Mouse (Mus musculus) myocyte (in vitro differentiated cells): ENCODE results near the gene Luzp1. TPM values are rescaled to one million over a fixed set of nuclear protein-coding genes. Genes with fewer than 3 reads are reported as not detected.

ENCODE experiments used
- H3K27me3 ChIP-seq: one replicate; pipeline ENCODE4 v1.6.1; 2011; ENCODE audit not compliant: control insufficient read depth, insufficient read depth, insufficient read length
- H3K36me3 ChIP-seq: one replicate; pipeline ENCODE4 v1.6.1; 2011; ENCODE audit not compliant: control insufficient read depth, insufficient read depth
- H3K4me2 ChIP-seq: one replicate; pipeline ENCODE4 v1.6.1; 2011; ENCODE audit warnings: low read depth, control low read depth
- H3K4me3 ChIP-seq: one replicate; pipeline ENCODE4 v1.5.1; 2011; ENCODE audit warnings: mild to moderate bottlenecking, control low read depth, moderate library complexity
- H3K79me2 ChIP-seq: one replicate; pipeline ENCODE4 v1.6.1; 2011; ENCODE audit not compliant: control insufficient read depth, insufficient read depth
- H3ac ChIP-seq: one replicate; pipeline ENCODE4 v1.6.1; 2011; ENCODE audit not compliant: control insufficient read depth, insufficient read length
- CEBPB ChIP-seq: IDR thresholded peaks from 2 replicates; pipeline ENCODE4 v1.6.1; 2011; ENCODE audit warnings: mild to moderate bottlenecking, moderate library complexity; ENCODE audit not compliant: poor library complexity, insufficient read depth, severe bottlenecking
- E2F4 ChIP-seq: IDR thresholded peaks from one replicate; pipeline ENCODE4 v1.6.1; 2011; ENCODE audit warnings: mild to moderate bottlenecking, control low read depth, moderate library complexity; ENCODE audit not compliant: insufficient read depth
- MAX ChIP-seq: IDR thresholded peaks from one replicate; pipeline ENCODE4 v1.6.1; 2011; ENCODE audit warnings: low read depth, mild to moderate bottlenecking, control low read depth
- MYOD1 ChIP-seq, 3 experiments: IDR thresholded peaks; one replicate each; pipeline ENCODE4 v1.6.1; 2011; ENCODE audit warnings: control low read depth in 2 of 3, low read depth in 2 of 3, mild to moderate bottlenecking in 2 of 3, moderate library complexity in 1 of 3; ENCODE audit not compliant: insufficient read length in 2 of 3, control insufficient read depth in 1 of 3
- MYOG ChIP-seq, 3 experiments: IDR thresholded peaks; one replicate each; pipeline ENCODE4 v1.6.1; 2011; ENCODE audit warnings: control low read depth in 2 of 3, low read depth in 2 of 3, mild to moderate bottlenecking in 2 of 3; ENCODE audit not compliant: insufficient read length in 2 of 3, control insufficient read depth in 1 of 3, insufficient read depth in 1 of 3
- POLR2A ChIP-seq: IDR thresholded peaks from one replicate; pipeline ENCODE4 v1.6.1; 2011; ENCODE audit warnings: low read depth, mild to moderate bottlenecking, control low read depth, moderate library complexity; ENCODE audit not compliant: insufficient read length
- POLR2AphosphoS2 ChIP-seq: IDR thresholded peaks from one replicate; pipeline ENCODE4 v1.6.1; 2011; ENCODE audit warnings: low read depth, control low read depth; ENCODE audit not compliant: insufficient read length
- REST ChIP-seq: IDR thresholded peaks from one replicate; pipeline ENCODE4 v1.6.1; 2011; ENCODE audit warnings: mild to moderate bottlenecking, control low read depth, moderate library complexity; ENCODE audit not compliant: insufficient read depth, insufficient read length
- SRF ChIP-seq: IDR thresholded peaks from one replicate; pipeline ENCODE4 v1.6.1; 2011; ENCODE audit warnings: low read depth; ENCODE audit not compliant: control insufficient read depth, insufficient read length
- TCF12 ChIP-seq: IDR thresholded peaks from one replicate; pipeline ENCODE4 v1.6.1; 2011; ENCODE audit warnings: mild to moderate bottlenecking, control low read depth; ENCODE audit not compliant: poor library complexity, insufficient read depth, severe bottlenecking
- TCF3 ChIP-seq: IDR thresholded peaks from one replicate; pipeline ENCODE4 v1.6.1; 2011; ENCODE audit warnings: low read depth, control low read depth; ENCODE audit not compliant: insufficient read length
- USF1 ChIP-seq: IDR thresholded peaks from one replicate; pipeline ENCODE4 v1.6.1; 2011; ENCODE audit warnings: low read depth, mild to moderate bottlenecking, control low read depth, moderate library complexity
- polyA plus RNA-seq: library from polyadenylated mRNA; unstranded; fragments of >200 nt; fragmentation: generic; extraction: Trizol; gene quantifications from one replicate; pipeline ENCODE4 v1.2.1, GENCODE M21; 2012; ENCODE audit warnings: missing spikeins

Gene Luzp1
- polyA plus RNA-seq, 1 experiment: 12.5 TPM

DNA sequence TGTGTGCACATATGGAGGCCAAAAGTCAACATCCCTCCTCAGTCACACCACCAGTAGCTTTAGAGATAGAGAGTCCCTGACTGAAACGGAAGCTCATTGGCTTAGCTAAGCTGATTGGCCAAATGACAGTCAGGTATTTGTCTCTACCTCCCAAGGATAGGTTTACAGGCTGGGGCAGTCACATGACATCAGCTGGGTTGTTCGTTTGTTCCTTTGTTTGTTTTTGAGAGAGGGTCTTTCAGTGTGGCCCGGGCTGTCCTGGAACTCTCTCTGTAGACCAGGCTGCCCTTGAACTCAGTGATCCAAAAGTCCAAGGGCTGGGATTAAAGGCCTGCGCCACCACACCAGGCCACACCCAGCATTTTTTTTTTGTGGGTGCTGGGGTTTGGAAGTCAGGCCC is 8.4 kb upstream of the Luzp1 start:
- no peaks in the 10 kb centered on the region for H3K79me2 ChIP-seq
- H3K4me2 ChIP-seq: no peak overlapping the region
- H3K36me3 ChIP-seq: no peaks in the 10 kb centered on the region
- no peak for TF ChIP-seq POLR2AphosphoS2
- no peak for TF ChIP-seq TCF3
- no peak for TF ChIP-seq E2F4
- no peak for TF ChIP-seq MYOG (IDR thresholded peaks at IDR 0.05; ENCODE audit: control insufficient read depth in 1 of 3, insufficient read depth in 1 of 3, insufficient read length in 2 of 3, low read depth in 2 of 3)
- TF ChIP-seq TCF12: no peak
- TF ChIP-seq SRF: no peak
- TF ChIP-seq POLR2A: no peak
- no peak for TF ChIP-seq MYOD1 (IDR thresholded peaks at IDR 0.05; ENCODE audit: control insufficient read depth in 1 of 3, insufficient read length in 2 of 3, low read depth in 2 of 3)
- H3K27me3 ChIP-seq: no peaks in the 10 kb centered on the region
- H3ac ChIP-seq: no peak overlapping the region
- peak overlapping the region; percentile 35 for H3K4me3 ChIP-seq

DNA sequence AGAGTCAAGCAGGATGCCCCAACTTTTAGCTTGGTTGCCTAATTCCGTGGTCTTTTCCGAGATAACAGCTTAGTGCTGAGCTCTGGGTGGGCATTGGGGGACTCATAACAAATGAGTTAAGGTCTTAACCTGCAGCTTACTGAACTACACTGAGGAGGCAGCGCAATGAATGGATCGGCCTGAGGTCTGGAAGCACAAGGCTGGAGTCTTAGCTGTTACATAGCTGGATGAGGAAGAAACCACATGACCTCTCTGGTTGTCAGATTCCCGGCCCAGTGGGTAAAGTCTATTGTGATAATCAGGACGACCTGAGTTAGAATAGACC is 7.8 kb upstream of the Luzp1 start:
- Histone ChIP-seq H3ac (peak overlapping the region; percentile 14), H3K4me3 (peak overlapping the region; percentile 35), H3K27me3 (no peaks in the 10 kb centered on the region), H3K4me2 (peak overlapping the region; percentile 73), H3K79me2 (no peaks in the 10 kb centered on the region), H3K36me3 (no peaks in the 10 kb centered on the region)
- TF ChIP-seq SRF (no peak), REST (no peak), E2F4 (no peak), USF1 (no peak), MAX (no peak), MYOG (IDR thresholded peaks at IDR 0.05; ENCODE audit: control insufficient read depth in 1 of 3, insufficient read depth in 1 of 3, insufficient read length in 2 of 3, low read depth in 2 of 3) (no peak), MYOD1 (IDR thresholded peaks at IDR 0.05; ENCODE audit: control insufficient read depth in 1 of 3, insufficient read length in 2 of 3, low read depth in 2 of 3) (no peak), CEBPB (no peak), TCF3 (no peak), TCF12 (no peak), POLR2A (no peak), POLR2AphosphoS2 (no peak)

DNA sequence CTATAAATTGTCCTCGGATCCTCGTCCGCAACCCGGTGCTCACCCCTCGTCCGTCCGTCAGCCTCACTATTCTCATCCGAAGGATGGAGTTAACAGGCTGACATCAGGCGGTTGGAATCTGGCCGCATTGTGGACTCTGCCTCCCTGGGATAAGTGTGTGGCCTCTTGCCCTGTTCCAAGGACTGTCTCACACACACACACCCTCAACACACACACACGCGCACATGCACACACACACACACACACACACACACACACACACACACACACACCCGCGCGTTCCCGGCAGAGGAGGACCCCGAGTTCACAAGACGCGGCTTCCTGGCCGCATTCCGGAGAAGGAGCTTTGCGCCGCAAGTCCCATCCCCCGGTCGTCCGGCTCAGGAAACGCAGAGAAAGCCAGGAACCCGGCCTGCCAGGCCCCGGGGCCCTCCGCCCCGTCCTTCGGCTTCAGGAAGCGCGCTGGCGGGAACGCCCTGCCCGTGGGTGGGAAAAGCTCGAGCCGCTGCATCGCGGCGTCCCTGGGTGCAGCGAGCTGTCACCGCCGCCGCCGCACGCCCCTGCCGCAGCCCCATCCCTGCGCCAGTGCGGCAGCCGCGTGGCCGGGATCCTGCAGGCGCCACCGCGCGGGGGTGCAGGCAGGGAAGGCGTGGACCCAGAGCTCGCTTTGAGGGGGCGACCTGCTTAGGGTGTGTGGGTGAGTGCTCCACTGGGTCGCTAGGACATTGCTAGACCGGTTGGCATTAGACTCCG is 7.3 kb upstream of the Luzp1 start, which contains the start of gene 6030445D17Rik:
TSS of gene 6030445D17Rik (plus strand) at position 165 of the 753 bp plus-strand sequence.
- H3K27me3 ChIP-seq: no peaks in the 10 kb centered on the region
- no peaks in the 10 kb centered on the region for H3K36me3 ChIP-seq
- H3ac ChIP-seq: peak within 1 kb of the TSS; percentile 14
- TF ChIP-seq POLR2A (peak; percentile 60), SRF (no peak), POLR2AphosphoS2 (peak; percentile 9), MYOG (IDR thresholded peaks at IDR 0.05; ENCODE audit: control insufficient read depth in 1 of 3, insufficient read depth in 1 of 3, insufficient read length in 2 of 3, low read depth in 2 of 3) (peak in 1 of 3 experiments; percentile 27)
- H3K4me3 ChIP-seq: peak within 1 kb of the TSS; percentile 35
- H3K79me2 ChIP-seq: no peaks in the 10 kb centered on the region
- H3K4me2 ChIP-seq: peak within 1 kb of the TSS; percentile 73

GRCm38 (mm10) chr4:136462839-136463178 is 6.8 kb upstream of the Luzp1 start:
- Histone ChIP-seq H3K4me2 (peak overlapping the region; percentile 73), H3ac (peak overlapping the region; percentile 14), H3K36me3 (no peaks in the 10 kb centered on the region), H3K27me3 (no peaks in the 10 kb centered on the region), H3K4me3 (peak overlapping the region; percentile 35), H3K79me2 (no peaks in the 10 kb centered on the region)
- TF ChIP-seq MYOG (IDR thresholded peaks at IDR 0.05; ENCODE audit: control insufficient read depth in 1 of 3, insufficient read depth in 1 of 3, insufficient read length in 2 of 3, low read depth in 2 of 3) (no peak), MYOD1 (IDR thresholded peaks at IDR 0.05; ENCODE audit: control insufficient read depth in 1 of 3, insufficient read length in 2 of 3, low read depth in 2 of 3) (no peak), CEBPB (no peak), SRF (no peak), E2F4 (no peak), POLR2A (no peak), TCF12 (no peak), USF1 (no peak), REST (no peak), MAX (no peak), POLR2AphosphoS2 (no peak), TCF3 (no peak)

GRCm38 (mm10) chr4:136463436-136463835 is 6.1 kb upstream of the Luzp1 start:
- Histone ChIP-seq H3K4me2 (no peak overlapping the region), H3K36me3 (no peaks in the 10 kb centered on the region), H3ac (no peak overlapping the region), H3K27me3 (no peaks in the 10 kb centered on the region), H3K79me2 (no peaks in the 10 kb centered on the region), H3K4me3 (peak overlapping the region; percentile 35)
- TF ChIP-seq MAX: no peak
